Mouse (Mus musculus): ENCODE measurements at regions not wholly inside any gene's neighbourhood (a gene's known extent, or its start where the extent isn't known, plus 50 kb on each side); places are given as distances from the start of the nearest gene placed in this dataset.

- no peak for DNase-seq (ENCODE audit: low read depth)
Observed at GRCm38 (mm10) chr13:37660083-37660482, 118.1 kb upstream of the Rreb1 start.

DNA sequence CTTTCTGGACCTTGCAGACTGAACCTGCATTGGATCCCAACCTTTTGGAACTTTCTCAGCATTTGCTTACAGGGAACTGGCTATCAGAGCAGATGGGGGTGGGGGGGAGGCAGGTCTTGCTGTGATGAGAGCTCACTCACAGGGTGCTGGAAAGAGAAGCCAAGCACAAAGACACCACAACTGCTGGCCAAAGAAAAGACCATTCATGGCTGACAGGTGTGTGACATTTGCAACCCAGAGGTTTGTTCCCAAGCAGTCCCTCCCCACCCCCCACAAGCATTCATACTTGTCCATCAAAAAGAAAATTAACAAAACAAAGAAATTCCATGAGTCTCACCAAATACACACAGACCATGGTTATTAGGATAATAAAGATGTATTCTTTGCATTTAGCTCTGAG is 117.5 kb upstream of the Rreb1 start:
- no peak for DNase-seq (ENCODE audit: low read depth)

- no peak for DNase-seq (ENCODE audit: low read depth)
Observed at GRCm38 (mm10) chr13:37664116-37664515, 114.1 kb upstream of the Rreb1 start.

- no peak for DNase-seq (ENCODE audit: low read depth)
Observed at GRCm38 (mm10) chr13:37666207-37667003, 111.8 kb upstream of the Rreb1 start.

GRCm38 (mm10) chr13:37667386-37667785 is 110.8 kb upstream of the Rreb1 start:
- no peak for DNase-seq (ENCODE audit: low read depth)

DNA sequence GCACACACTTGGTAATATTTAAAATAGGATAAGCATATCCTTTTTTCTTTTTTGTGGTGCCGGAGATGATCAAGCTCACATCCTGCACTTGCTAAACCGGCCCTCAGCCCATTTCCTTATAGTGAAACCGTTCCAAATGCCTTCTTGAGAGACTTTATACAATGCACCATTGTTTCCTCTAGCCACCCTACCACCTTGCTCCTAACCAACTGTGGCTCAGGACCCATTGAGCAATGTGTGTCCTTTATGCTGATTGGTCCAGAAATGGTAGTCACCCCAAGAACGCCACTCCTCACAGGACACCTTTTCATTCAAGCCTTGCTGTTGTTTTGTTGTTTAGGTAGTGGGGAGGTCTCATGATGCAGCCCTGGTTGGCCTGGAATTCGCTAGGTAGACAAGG is 110.3 kb upstream of the Rreb1 start:
- DNase-seq (ENCODE audit: low read depth) = no peak

- DNase-seq (ENCODE audit: low read depth) = no peak
Observed at GRCm38 (mm10) chr13:37671109-37671508, 107.1 kb upstream of the Rreb1 start.

DNA sequence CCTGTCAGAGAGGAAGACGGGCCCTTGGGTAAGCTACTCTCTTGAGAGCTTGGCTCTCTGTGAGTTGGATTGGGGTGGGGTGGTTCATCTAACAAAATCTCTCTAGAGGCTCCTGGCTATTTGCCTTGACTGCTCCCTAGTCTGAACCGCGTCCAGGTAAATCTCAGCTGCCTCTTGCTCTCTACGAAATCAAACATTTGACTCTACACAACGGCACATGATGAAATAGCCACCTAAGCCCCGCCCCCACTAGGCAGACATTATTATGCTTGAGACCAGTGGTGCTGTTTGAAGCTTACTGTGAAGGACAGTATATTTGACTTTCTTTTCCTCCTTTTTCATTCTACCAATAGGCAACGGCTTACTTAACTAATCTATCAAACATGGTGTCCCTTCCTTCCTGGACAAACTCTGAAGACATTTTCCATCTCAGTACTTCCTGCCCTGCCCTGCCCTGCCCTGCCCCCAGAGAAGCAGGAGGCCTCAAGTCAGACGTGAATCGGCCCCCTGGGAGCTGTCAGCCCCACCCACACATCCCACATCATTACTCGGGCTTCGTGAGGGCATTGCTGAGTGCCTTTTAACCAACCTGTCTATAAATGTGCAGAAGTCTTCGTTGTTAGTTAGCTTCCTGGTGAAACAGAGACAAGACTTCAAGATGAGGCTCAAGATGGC is 103.4 kb upstream of the Rreb1 start:
- no peak for DNase-seq (ENCODE audit: low read depth)

- DNase-seq (ENCODE audit: low read depth) = no peak
Observed at GRCm38 (mm10) chr13:37675718-37676117, 102.5 kb upstream of the Rreb1 start.

DNA sequence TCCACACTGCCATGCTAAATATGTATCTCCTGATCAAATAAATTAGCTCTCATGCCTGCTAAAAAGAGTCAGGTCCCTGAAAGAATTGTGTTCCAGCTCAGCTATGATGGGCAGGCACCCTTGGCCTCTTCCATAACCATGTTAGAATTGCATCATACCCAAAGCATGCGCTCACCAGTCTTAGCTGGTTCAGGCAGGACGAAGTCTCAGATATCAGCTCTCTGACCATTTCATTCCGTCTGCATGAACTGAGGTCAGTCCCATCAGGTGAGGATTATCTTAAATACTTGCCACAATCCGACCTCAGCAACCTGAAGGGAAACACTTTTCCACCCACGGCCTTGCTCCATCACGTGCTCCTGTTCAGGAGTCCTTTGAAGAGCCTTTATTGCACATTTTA is 101.3 kb upstream of the Rreb1 start:
- DNase-seq (ENCODE audit: low read depth) = no peak

- no peak for DNase-seq (ENCODE audit: low read depth)
Observed at GRCm38 (mm10) chr13:37678251-37678650, 99.9 kb upstream of the Rreb1 start.

GRCm38 (mm10) chr13:37678772-37679171 is 99.4 kb upstream of the Rreb1 start:
- no peak for DNase-seq (ENCODE audit: low read depth)

- DNase-seq (ENCODE audit: low read depth) = no peak
Observed at GRCm38 (mm10) chr13:37680837-37681619, 97.2 kb upstream of the Rreb1 start.

GRCm38 (mm10) chr13:37683045-37683679 is 95.0 kb upstream of the Rreb1 start:
- no peak for DNase-seq (ENCODE audit: low read depth)

GRCm38 (mm10) chr13:37685617-37686016 is 92.6 kb upstream of the Rreb1 start:
- no peak for DNase-seq (ENCODE audit: low read depth)

- no peak for DNase-seq (ENCODE audit: low read depth)
Observed at GRCm38 (mm10) chr13:37686109-37686508, 92.1 kb upstream of the Rreb1 start.

- no peak for DNase-seq (ENCODE audit: low read depth)
Observed at GRCm38 (mm10) chr13:37689127-37689777, 88.9 kb upstream of the Rreb1 start.

GRCm38 (mm10) chr13:37691855-37692445 is 86.2 kb upstream of the Rreb1 start:
- no peak for DNase-seq (ENCODE audit: low read depth)

- no peak for DNase-seq (ENCODE audit: low read depth)
Observed at GRCm38 (mm10) chr13:37693617-37694016, 84.6 kb upstream of the Rreb1 start.

DNA sequence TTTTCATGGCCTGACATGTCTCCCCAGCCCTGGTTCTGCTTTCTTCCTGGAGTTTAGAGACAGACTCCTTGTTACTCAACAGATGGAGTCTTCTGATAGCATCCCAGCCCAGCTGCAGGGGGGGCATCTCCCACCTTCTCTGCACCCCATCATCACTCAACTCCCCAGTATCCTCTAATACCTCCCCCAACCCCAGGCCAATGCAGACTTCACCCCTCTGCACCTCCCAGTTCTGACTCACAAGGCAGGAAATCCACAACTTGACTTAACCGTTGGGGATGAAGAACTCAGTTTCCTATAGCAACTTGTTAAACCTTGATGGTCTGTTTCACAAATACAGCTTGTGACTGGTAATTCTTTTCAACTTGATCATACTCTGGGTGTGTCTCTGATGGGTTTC is 73.7 kb upstream of the Rreb1 start:
- no peak for DNase-seq (ENCODE audit: low read depth)

- no peak for DNase-seq (ENCODE audit: low read depth)
Observed at GRCm38 (mm10) chr13:37705482-37705881, 72.7 kb upstream of the Rreb1 start.
